Mouse (Mus musculus) midbrain, embryonic 15.5 days (tissue): ENCODE measurements around the gene Iglon5. TPM values are rescaled to one million over a fixed set of nuclear protein-coding genes. Genes with fewer than 3 reads are reported as not detected.
A peak's percentile ranks its signal among the peaks of the same experiment; 100 is the strongest.

Experiments
- ATAC-seq: fragments of 200-750 bp; cut with Nextera tagmentation; replicated peaks from 2 replicates; pipeline ENCODE4 v1.8.0; 2017; ENCODE audit warnings: moderate TSS enrichment
- H3K27ac ChIP-seq: fragments of 300-500 bp; sonication (generic); 2 replicates; pipeline ENCODE4 v1.5.1; 2015; ENCODE audit warnings: mild to moderate bottlenecking, inconsistent platforms
- H3K27me3 ChIP-seq: fragments of 300-500 bp; sonication (generic); replicated peaks from 2 replicates; pipeline ENCODE4 v1.6.1; 2015; ENCODE audit warnings: inconsistent platforms
- H3K36me3 ChIP-seq: fragments of 300-500 bp; sonication (generic); replicated peaks from 2 replicates; pipeline ENCODE4 v1.6.1; 2015; ENCODE audit warnings: inconsistent platforms
- H3K4me1 ChIP-seq: fragments of 300-500 bp; sonication (generic); 2 replicates; pipeline ENCODE4 v1.6.1; 2015; ENCODE audit warnings: inconsistent platforms
- H3K4me2 ChIP-seq: fragments of 300-500 bp; sonication (generic); 2 replicates; pipeline ENCODE4 v1.6.1; 2015; ENCODE audit warnings: inconsistent platforms, mild to moderate bottlenecking, moderate library complexity
- H3K4me3 ChIP-seq: fragments of 300-500 bp; sonication (generic); 2 replicates; pipeline ENCODE4 v1.5.1; 2015; ENCODE audit warnings: mild to moderate bottlenecking, inconsistent platforms
- H3K9ac ChIP-seq: fragments of 300-500 bp; sonication (generic); 2 replicates; pipeline ENCODE4 v1.6.1; 2015; ENCODE audit warnings: mild to moderate bottlenecking, inconsistent platforms
- H3K9me3 ChIP-seq: fragments of 300-500 bp; sonication (generic); 2 replicates; pipeline ENCODE4 v1.6.1; 2016; ENCODE audit warnings: inconsistent platforms
- WGBS: fragments of 180-500 bp; shearing (Covaris S2); methylation state at CpG from one replicate; pipeline ENCODE4 v1.1.7; 2015; ENCODE audit warnings: mixed read lengths; 5-methylcytosine and 5-hydroxymethylcytosine counted together
- polyA plus RNA-seq: library from polyadenylated mRNA; unstranded; fragments of >200 nt; fragmentation: Nextera tagmentation; extraction: Ambion mirVana; gene quantifications from 2 replicates; pipeline ENCODE4 v1.2.1, GENCODE M21; 2015

Gene Iglon5
- polyA plus RNA-seq, 1 experiment from 2014 or later: 9.7 TPM

DNA sequence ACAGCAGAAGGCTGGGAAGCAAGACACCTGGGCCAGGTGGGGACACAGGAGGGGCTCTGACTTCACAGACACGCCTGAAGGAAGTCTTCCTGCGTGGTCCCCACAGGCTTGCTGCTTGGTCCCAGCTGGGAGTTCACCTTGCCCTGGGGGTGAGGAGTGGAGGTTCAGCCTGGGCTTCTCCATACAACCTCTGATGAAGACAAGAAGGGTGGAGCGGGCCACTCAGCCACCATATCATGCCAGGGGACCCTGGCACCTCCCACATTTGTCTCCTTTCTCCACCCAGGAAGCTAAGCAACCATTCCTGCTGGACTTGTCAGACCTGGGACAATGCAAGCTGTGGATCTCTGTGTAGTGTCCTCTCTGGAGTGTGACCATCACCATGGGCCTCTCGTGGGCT lies 27.0 kb downstream of the Iglon5 start, which contains the start of gene Vsig10l:
Vsig10l (plus strand) TSS at position 301 of the 400 bp plus-strand sequence.
- ATAC-seq: no peak
- peaks cover 5% of the 10 kb centered on the region for H3K27me3 ChIP-seq
- 70% methylated on average over 4 of the region's 4 CpGs for WGBS

GRCm38 (mm10) chr7:43454371-43454770 lies 35.5 kb downstream of the Iglon5 start:
- H3K4me2 ChIP-seq: no peak overlapping the region
- peaks cover 23% of the 10 kb centered on the region for H3K36me3 ChIP-seq
- no peaks in the 10 kb centered on the region for H3K9me3 ChIP-seq
- no peak for ATAC-seq
- H3K27me3 ChIP-seq: no peaks in the 10 kb centered on the region
- no peak overlapping the region for H3K4me3 ChIP-seq
- no peak overlapping the region for H3K27ac ChIP-seq
- no peaks in the 10 kb centered on the region for H3K4me1 ChIP-seq
- H3K9ac ChIP-seq: no peak overlapping the region
- WGBS: 94% methylated on average over 6 of the region's 6 CpGs

More for the DNA sequence above, 27.0 kb downstream of the Iglon5 start, which contains the start of gene Vsig10l:
- Histone ChIP-seq H3K9me3 (no peaks in the 10 kb centered on the region), H3K27ac (no peak within 1 kb of the TSS), H3K9ac (no peak within 1 kb of the TSS), H3K4me1 (peaks cover 14% of the 10 kb centered on the region), H3K4me3 (no peak within 1 kb of the TSS), H3K36me3 (no peaks in the 10 kb centered on the region), H3K4me2 (no peak within 1 kb of the TSS)

- H3K4me2 ChIP-seq: no peak overlapping the region
- H3K4me1 ChIP-seq: no peaks in the 10 kb centered on the region
- H3K27ac ChIP-seq: no peak overlapping the region
- no peak overlapping the region for H3K4me3 ChIP-seq
- peaks cover 23% of the 10 kb centered on the region for H3K36me3 ChIP-seq
- WGBS: 94% methylated on average over 14 of the region's 14 CpGs
- no peaks in the 10 kb centered on the region for H3K9me3 ChIP-seq
- H3K27me3 ChIP-seq: no peaks in the 10 kb centered on the region
- ATAC-seq: no peak
- no peak overlapping the region for H3K9ac ChIP-seq
These were observed 36.1 kb downstream of the Iglon5 start for GRCm38 (mm10) chr7:43453599-43454355.

- Histone ChIP-seq H3K9me3 (no peaks in the 10 kb centered on the region), H3K4me1 (no peaks in the 10 kb centered on the region), H3K27ac (no peak overlapping the region), H3K36me3 (peaks cover 21% of the 10 kb centered on the region), H3K4me3 (no peak overlapping the region), H3K9ac (no peak overlapping the region), H3K27me3 (no peaks in the 10 kb centered on the region), H3K4me2 (no peak overlapping the region)
- 33% methylated on average over 4 of the region's 4 CpGs for WGBS
- no peak for ATAC-seq
These were observed 37.3 kb downstream of the Iglon5 start for GRCm38 (mm10) chr7:43452609-43453008.

DNA sequence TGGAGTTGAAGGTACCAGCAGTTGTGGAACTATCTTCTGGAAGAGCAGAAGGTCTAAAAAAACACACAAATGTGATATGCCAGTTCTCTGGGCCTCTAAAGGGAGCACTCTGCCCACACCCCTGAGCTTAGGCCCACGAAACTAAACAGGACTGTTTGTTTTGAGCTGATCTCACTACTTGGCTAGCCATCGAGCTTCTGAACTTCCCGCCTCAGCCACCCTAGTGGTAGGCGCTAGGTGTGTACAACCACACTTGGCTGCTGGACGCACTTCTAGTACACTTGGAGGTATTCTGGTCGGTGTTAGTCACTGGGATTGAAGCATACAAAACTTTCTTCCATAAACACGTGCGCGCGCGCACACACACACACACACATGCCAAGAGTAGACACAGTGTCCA lies 38.1 kb downstream of the Iglon5 start:
- Histone ChIP-seq H3K4me1 (no peaks in the 10 kb centered on the region), H3K27me3 (no peaks in the 10 kb centered on the region), H3K4me2 (no peak overlapping the region), H3K36me3 (peaks cover 12% of the 10 kb centered on the region), H3K9ac (no peak overlapping the region), H3K27ac (no peak overlapping the region), H3K4me3 (no peak overlapping the region), H3K9me3 (no peaks in the 10 kb centered on the region)
- 95% methylated on average over 11 of the region's 11 CpGs for WGBS
- ATAC-seq: no peak

- H3K4me2 ChIP-seq: no peak overlapping the region
- peaks cover 4% of the 10 kb centered on the region for H3K4me1 ChIP-seq
- no peak overlapping the region for H3K27ac ChIP-seq
- no peak overlapping the region for H3K4me3 ChIP-seq
- H3K27me3 ChIP-seq: no peaks in the 10 kb centered on the region
- 0 out of 2 replicates have a peak, but pooled peaks cover 8% of the 10 kb centered on the region for H3K36me3 ChIP-seq
- WGBS: 98% methylated on average over 2 of the region's 2 CpGs
- H3K9me3 ChIP-seq: no peaks in the 10 kb centered on the region
- ATAC-seq: no peak
- H3K9ac ChIP-seq: no peak overlapping the region
These were observed 40.1 kb downstream of the Iglon5 start for GRCm38 (mm10) chr7:43449811-43450210.

GRCm38 (mm10) chr7:43448246-43448645 lies 41.6 kb downstream of the Iglon5 start:
- 95% methylated on average over 3 of the region's 3 CpGs for WGBS
- Histone ChIP-seq H3K36me3 (0 out of 2 replicates have a peak, but pooled peaks cover 3% of the 10 kb centered on the region), H3K4me2 (no peak overlapping the region), H3K9me3 (no peaks in the 10 kb centered on the region), H3K27ac (no peak overlapping the region), H3K4me3 (no peak overlapping the region), H3K9ac (no peak overlapping the region), H3K4me1 (peaks cover 11% of the 10 kb centered on the region), H3K27me3 (no peaks in the 10 kb centered on the region)
- ATAC-seq: no peak

GRCm38 (mm10) chr7:43447801-43448200 lies 42.1 kb downstream of the Iglon5 start:
- 93% methylated on average over 4 of the region's 4 CpGs for WGBS
- no peaks in the 10 kb centered on the region for H3K27me3 ChIP-seq
- H3K4me3 ChIP-seq: no peak overlapping the region
- no peak for ATAC-seq
- no peak overlapping the region for H3K9ac ChIP-seq
- H3K27ac ChIP-seq: no peak overlapping the region
- H3K4me2 ChIP-seq: no peak overlapping the region
- H3K9me3 ChIP-seq: no peaks in the 10 kb centered on the region
- peaks cover 14% of the 10 kb centered on the region for H3K4me1 ChIP-seq
- 0 out of 2 replicates have a peak, but pooled peaks cover 1% of the 10 kb centered on the region for H3K36me3 ChIP-seq

GRCm38 (mm10) chr7:43443917-43444293 lies 46.0 kb downstream of the Iglon5 start, which contains the start of the genes Etfb and Gm45233:
TSS of gene Etfb (plus strand) at chr7:43444083.
TSS of gene Gm45233 (plus strand) at chr7:43444128.
- WGBS: under 1% methylated on average over 27 of the region's 27 CpGs
- H3K36me3 ChIP-seq: no peaks in the 10 kb centered on the region

DNA sequence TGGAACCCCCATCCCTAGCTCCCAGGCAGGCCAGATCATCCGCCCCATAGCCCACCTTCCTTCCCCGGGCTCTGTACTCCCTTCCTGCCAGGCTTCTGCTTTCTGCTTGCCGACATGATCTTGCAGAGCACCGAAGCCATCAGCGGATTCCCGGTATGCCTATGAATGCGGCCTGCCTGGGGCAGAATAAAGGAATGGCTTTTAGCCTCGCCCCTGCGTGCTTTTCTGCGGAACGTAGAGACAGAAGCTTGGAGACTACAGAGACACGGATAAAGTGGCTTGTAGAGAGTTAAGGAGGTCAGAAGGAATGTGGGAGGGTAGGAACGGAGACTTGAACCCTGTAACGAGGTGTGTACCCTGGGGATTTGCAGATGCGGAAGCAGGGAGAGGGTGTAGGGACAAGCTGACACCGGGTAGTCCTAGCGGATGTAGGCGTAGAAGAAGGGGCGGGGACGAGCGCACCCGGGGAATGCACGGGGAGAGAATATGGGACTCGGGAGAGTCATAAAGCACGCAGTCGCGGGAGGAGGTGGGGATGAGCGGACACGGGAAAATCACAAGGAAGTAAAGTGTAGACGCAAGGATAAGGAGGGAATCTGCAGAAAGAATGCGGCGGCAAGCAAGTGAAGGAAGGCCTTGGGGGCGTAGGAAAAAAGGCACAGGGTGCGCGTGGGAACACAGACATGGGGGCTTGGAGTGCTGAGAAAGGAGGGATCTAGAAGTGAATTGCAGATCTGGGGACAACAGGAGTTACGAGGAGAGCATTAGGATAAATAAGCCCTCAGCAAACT lies 46.6 kb downstream of the Iglon5 start:
- ATAC-seq: peak; percentile 85
- Histone ChIP-seq H3K9me3 (no peaks in the 10 kb centered on the region), H3K4me3 (peak overlapping the region; percentile 48), H3K9ac (peak overlapping the region; percentile 53), H3K36me3 (no peaks in the 10 kb centered on the region), H3K4me1 (peaks cover 21% of the 10 kb centered on the region), H3K27ac (peak overlapping the region; percentile 86), H3K27me3 (no peaks in the 10 kb centered on the region), H3K4me2 (peak overlapping the region; percentile 69)
- WGBS: under 1% methylated on average over 36 of the region's 36 CpGs

More at GRCm38 (mm10) chr7:43443917-43444293, 46.0 kb downstream of the Iglon5 start, which contains the start of the genes Etfb and Gm45233:
- Histone ChIP-seq H3K4me1 (peaks cover 21% of the 10 kb centered on the region), H3K4me3 (peak within 1 kb of the TSS; percentile 48), H3K4me2 (peak within 1 kb of the TSS; percentile 69), H3K9me3 (no peaks in the 10 kb centered on the region), H3K27me3 (no peaks in the 10 kb centered on the region), H3K27ac (peak within 1 kb of the TSS; percentile 86), H3K9ac (peak within 1 kb of the TSS; percentile 53)
- ATAC-seq: peak; percentile 97

DNA sequence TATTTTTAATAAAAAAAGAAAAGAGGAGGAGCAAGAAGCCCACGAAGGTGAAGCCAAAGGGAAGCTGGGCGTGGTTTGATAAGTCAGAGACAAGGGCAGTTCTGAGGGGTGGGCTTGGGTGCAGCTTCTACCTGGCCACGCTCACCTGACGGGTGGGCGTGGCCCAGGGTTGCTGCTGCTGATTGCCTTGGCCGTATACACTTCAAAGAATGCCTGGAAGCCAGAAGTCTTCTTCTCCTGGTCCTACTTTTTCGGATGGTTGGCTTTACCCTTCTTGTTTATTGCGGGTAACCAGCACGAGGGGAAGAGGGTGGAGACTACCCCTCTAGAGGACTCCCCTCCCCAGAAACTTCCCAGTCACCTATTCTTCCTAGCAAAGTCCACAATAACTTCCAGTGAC lies 47.2 kb downstream of the Iglon5 start:
- ATAC-seq: peak; percentile 2; the same call in 1 of the 2 replicates

GRCm38 (mm10) chr7:43441071-43441470 lies 48.8 kb downstream of the Iglon5 start:
- H3K36me3 ChIP-seq: no peaks in the 10 kb centered on the region
- H3K4me2 ChIP-seq: no peak overlapping the region
- ATAC-seq: no peak
- no peaks in the 10 kb centered on the region for H3K9me3 ChIP-seq
- peaks cover 21% of the 10 kb centered on the region for H3K4me1 ChIP-seq
- no peak overlapping the region for H3K27ac ChIP-seq
- no peak overlapping the region for H3K4me3 ChIP-seq
- H3K9ac ChIP-seq: no peak overlapping the region
- 84% methylated on average over 3 of the region's 3 CpGs for WGBS
- no peaks in the 10 kb centered on the region for H3K27me3 ChIP-seq

More for the DNA sequence above, 47.2 kb downstream of the Iglon5 start:
- H3K36me3 ChIP-seq: no peaks in the 10 kb centered on the region
- 10% methylated on average over 9 of the region's 9 CpGs for WGBS
- H3K4me2 ChIP-seq: peak overlapping the region; percentile 69
- H3K27ac ChIP-seq: peak overlapping the region; percentile 86
- peak overlapping the region; percentile 53 for H3K9ac ChIP-seq
- no peaks in the 10 kb centered on the region for H3K9me3 ChIP-seq
- no peaks in the 10 kb centered on the region for H3K27me3 ChIP-seq
- H3K4me1 ChIP-seq: peaks cover 21% of the 10 kb centered on the region
- peak overlapping the region; percentile 48 for H3K4me3 ChIP-seq
